Mouse (Mus musculus): ENCODE data around the gene Wasf2.

Wasf2 gene

DNA sequence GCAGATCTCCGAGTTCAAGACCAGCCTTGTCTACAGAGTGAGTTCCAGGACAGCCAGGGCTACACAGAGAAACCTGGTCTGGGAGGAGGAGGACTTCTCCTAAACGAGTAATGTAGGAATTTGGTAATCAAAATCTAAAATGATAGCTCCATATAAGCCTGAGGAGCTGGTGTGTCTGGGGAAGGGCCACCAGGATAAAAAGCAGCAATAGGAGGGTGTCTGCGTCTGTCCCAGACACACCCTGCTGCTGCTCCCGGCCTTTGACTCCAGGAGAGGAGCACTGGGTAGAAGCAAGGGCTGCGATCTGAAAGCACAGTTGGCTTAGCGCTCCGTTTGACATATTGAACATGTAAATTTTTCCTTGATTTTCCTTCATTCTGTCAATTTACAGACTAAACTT, 45.0 kb downstream of the Wasf2 start:
- DNase-seq (ENCODE audit: low read depth, low spot score) = no peak

- DNase-seq (ENCODE audit: low read depth, low spot score) = peak; percentile 61
Observed at GRCm38 (mm10) chr4:133175998-133176760, 45.9 kb downstream of the Wasf2 start.

GRCm38 (mm10) chr4:133176761-133177403, 46.6 kb downstream of the Wasf2 start:
- no peak for DNase-seq (ENCODE audit: low read depth, low spot score)

DNA sequence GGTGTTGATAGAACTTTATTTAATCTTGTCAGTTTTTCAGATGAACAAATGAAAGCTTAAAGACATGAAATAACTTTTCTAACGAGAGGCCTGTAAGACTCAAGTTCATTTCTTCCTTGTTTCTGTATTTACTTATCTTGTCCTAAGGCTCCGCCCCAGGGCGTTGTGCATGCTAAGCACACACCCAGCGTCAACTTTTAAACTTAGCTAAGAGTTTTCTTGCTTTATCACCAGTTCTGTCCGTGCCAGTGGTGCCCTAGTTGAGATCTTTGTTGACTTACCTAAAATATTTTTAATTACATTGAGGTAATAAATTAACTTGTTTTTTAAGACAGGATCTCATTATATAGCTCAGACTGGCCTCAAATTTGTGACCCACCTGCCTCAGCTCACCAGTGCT, 48.0 kb downstream of the Wasf2 start:
- DNase-seq (ENCODE audit: low read depth, low spot score) = no peak

DNA sequence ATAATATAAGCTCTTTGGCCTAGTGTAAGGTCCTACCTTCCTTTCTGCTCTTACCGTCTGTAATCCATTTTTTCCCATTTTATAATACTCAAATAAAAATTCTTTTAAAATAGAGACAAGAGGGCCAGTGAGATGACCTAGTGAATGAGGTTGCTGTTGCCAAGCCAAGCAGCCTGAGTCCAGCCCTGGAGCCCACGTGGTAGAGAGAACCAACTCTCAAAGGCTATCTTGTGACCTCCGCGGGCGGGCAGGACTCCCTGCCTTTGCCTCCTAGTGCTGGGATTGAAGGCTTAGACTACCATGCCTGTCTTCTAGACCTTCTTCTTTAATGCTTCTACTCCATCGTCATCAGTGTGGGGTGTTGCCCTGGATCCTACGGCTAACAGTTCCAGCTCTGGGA, 49.0 kb downstream of the Wasf2 start:
- DNase-seq (ENCODE audit: low read depth, low spot score) = no peak

- DNase-seq (ENCODE audit: low read depth, low spot score) = no peak
Observed at GRCm38 (mm10) chr4:133182439-133183033, 52.2 kb downstream of the Wasf2 start.

- DNase-seq (ENCODE audit: low read depth, low spot score) = no peak
Observed at GRCm38 (mm10) chr4:133184031-133184897, 54.0 kb downstream of the Wasf2 start.

- peak; percentile 58 for DNase-seq (ENCODE audit: low read depth, low spot score)
Observed at GRCm38 (mm10) chr4:133184898-133185665, 54.8 kb downstream of the Wasf2 start.

GRCm38 (mm10) chr4:133185893-133186292, 55.6 kb downstream of the Wasf2 start:
- peak; percentile 70 for DNase-seq (ENCODE audit: low read depth, low spot score)

DNA sequence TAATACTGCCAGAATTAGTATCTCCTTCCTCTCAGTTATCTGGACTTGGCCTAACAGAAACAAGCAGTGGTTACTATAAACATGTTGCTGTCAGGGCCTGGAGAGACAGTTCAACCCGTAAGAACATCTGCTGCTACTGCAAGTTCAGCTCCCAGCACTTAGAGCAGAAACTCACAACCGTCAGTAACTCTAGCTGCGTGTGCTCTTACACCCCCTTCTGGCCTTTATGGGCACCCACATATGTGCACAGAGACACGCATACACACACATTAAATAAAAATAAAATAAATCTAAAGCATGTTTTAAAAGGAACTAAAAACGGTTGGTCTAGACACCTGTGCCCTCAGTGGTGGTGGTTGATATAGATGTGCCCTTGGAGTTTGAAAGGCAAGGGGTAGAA, 56.6 kb downstream of the Wasf2 start:
- DNase-seq (ENCODE audit: low read depth, low spot score) = no peak

DNA sequence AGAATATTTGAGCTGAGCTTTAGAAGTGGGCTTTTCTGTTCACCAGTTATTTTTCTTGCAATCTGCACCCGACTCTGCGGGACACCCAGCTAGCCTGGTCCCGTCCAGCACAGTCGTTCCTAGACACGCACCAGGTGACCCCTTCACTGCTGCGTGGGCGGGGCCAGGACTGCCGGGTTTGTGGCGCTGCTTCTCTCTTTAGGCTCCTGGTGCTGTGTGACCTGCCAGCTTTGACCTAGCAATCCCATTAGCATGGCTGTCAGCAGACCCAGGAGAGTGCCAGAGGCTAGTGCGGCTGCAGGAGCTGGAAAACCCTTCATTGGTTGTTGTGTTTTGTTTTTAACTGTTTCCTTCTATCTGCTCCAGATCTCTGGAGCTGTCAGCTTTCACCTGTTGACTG, 59.1 kb downstream of the Wasf2 start:
- DNase-seq (ENCODE audit: low read depth, low spot score) = no peak

- no peak for DNase-seq (ENCODE audit: low read depth, low spot score)
Observed at GRCm38 (mm10) chr4:133194482-133194881, 64.2 kb downstream of the Wasf2 start.

- no peak for DNase-seq (ENCODE audit: low read depth, low spot score)
Observed at GRCm38 (mm10) chr4:133195014-133195413, 64.7 kb downstream of the Wasf2 start.

GRCm38 (mm10) chr4:133196136-133196535, 65.8 kb downstream of the Wasf2 start:
- no peak for DNase-seq (ENCODE audit: low read depth, low spot score)

- no peak for DNase-seq (ENCODE audit: low read depth, low spot score)
Observed at GRCm38 (mm10) chr4:133196852-133197251, 66.5 kb downstream of the Wasf2 start.

DNA sequence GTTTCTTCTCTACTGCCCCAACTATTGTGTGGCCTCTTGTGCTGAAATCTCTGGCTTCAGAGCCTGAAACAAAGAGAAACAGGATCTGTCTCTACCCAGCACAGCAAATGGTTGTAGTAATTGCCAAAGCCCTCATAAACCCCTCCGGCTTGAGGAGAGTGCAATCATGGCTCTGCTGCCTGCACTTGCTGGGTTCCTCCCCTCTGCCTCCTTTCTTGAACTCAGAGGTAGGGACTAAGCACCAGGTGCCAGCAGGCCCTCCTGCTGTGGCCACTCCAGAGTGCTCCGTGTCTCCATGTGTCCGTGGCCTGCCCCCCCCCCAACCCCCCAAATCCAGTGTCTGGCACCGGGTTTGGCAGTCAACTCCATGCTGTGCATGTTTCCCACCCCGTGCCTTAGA, 67.0 kb downstream of the Wasf2 start:
- peak; percentile 58 for DNase-seq (ENCODE audit: low read depth, low spot score)

DNA sequence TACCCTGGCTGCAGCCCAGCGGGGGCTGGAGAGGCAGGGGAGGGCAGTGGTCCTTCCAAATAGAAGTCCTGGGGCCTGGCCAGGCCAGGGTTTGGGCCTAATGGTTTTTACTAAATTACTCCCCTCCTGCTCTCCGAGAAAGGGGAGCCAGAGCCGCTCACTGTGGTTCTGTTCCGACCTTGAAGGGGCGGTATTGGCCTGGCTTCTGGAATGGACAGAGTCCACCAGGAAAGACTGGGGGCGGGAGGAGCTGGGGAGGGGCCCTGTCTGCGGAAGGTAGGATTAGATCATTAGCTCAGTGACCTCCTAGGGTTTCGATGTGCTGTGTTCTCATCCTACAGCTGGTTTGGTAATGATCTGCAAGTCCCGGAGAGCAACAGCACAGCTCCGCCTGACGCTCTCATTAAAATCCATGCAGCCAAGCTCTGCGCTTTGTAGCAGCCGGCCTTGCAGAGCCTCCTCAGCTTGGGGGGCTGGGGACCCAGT, 67.5 kb downstream of the Wasf2 start:
- DNase-seq (ENCODE audit: low read depth, low spot score) = no peak

- DNase-seq (ENCODE audit: low read depth, low spot score) = no peak
Observed at GRCm38 (mm10) chr4:133198337-133199180, 68.3 kb downstream of the Wasf2 start.

DNA sequence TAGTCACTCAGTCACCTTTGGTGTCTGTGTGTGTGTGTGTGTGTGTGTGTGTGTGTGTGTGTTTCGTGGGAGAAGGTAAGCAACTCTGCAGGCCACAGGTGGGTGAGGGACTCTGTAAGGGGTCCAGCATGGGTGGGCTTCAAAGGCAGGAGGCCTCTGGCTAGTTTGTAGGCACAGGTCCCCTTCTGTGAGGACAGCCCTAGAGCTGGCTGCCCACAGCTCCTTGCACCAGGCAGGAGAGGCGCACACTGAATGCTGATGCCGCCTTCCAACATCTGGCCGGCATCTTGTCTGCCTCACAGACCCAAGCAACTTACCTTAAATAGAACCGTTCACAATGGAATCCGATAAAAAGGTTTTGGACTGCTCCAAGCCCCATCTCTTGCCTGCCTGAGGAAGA, 69.4 kb downstream of the Wasf2 start:
- DNase-seq (ENCODE audit: low read depth, low spot score) = no peak

DNA sequence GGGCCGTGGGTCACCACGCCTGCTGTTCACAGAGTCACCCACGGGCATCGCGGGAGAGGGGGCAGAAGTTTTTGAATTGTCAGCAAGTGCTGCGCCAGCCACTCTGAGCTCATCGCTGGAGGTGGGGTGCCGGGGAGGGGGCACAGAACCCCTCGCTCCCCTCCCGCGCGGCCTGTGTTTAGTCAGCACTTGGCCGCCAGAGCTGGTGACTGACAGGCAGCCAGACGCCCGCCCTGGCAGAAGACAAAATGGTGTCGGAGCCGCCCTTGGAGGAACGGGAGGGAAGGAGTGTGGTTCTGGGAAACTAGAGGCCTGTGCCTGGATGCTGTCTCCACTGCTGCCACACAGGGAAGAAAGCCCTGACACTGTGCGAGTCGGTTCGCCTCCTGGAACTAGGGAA, 70.0 kb downstream of the Wasf2 start:
- no peak for DNase-seq (ENCODE audit: low read depth, low spot score)
